Mouse (Mus musculus): Measurements from ENCODE around the gene Ppp4r3a. TPM values are rescaled to one million over a fixed set of nuclear protein-coding genes. Genes with fewer than 3 reads are reported as not detected.

Ppp4r3a gene
- total RNA-seq, 2 experiments from 2014 or later = 38.8 to 45.4 TPM

DNA sequence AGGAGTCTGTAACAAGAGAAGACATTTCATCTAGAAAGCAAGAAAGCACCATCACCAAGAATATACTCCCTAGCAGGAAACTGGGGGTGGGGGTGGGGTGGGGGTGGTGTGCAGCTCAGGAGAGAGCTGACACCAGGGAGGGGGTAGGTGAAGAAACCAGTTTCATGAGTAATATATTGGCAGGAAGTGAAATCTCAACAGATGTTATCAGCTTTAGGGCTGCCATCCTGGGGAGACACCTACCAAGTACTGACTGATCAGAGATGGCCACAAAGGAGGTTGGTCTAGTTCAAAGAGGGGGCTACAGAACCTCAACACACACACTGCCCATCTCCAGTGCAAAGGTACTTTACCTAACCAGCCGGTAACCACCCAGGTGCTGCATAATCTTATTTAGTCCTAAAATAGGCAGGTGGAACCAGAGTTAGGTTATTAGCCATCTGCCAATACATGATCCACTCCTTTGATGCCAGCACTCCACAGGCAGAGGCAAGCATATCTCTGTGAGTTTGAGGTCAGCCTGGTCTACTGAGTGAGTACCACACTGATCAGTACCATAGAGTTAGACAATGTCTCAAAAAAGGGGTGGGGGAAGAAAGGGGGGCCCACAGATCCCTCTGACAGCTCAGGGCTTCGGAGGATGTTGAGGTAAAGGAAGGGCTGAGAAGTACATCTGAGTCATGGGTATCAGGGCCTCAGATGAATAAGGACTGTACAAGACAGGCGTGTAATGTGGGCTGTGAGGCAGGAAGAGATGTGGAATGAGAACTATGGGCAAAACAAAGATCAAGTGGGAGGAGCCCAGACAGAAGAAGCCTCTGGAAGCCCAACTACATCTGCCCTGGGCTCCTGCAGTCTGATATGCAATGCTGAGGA lies 89.1 kb downstream of the Ppp4r3a start:
- DNase-seq (ENCODE audit: low spot score in 2 of 2) = no peak

GRCm38 (mm10) chr12:100993146-100993545 lies 90.4 kb downstream of the Ppp4r3a start:
- DNase-seq (ENCODE audit: low spot score in 2 of 2) = no peak

- no peak for DNase-seq (ENCODE audit: low spot score in 2 of 2)
These were observed 91.0 kb downstream of the Ppp4r3a start for GRCm38 (mm10) chr12:100992505-100992904.

DNA sequence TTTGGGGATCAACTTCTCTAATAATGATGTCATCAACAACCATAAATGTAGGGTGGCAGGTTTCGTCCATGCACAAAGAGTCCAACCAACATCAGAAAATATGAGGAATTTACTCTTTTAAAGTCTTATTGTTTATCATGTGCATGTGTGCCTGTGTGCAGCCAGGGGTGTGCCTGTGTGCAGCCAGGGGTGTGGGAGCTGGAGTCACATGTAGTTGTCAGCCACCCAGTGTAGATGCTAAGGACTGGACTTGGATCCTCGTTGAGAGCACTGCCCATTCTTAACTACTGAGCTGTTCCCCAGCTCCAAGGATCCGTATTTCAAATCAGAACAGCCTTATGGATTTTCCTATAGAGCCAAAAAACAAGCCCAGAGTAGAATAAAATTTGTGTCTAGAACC lies 92.4 kb downstream of the Ppp4r3a start:
- DNase-seq (ENCODE audit: low spot score in 2 of 2) = no peak

DNA sequence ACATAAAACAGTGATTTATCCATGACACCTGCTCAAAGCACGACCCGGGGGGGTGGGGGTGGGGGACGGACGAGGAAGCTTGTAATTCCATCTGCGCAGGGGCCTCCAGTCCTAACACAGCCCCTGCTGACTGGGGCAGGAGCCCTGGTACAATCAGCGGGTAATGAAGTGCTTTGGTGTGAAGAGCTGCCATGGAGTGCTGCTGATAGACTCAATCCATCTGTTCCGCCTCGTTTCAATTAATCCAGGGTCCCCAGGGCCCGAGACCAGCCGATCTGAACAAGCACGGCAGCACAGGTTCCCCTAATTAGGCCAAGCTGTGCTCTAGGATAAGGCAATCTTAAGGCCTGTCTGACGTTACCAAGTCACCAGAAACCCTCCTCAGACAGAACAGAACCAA lies 93.2 kb downstream of the Ppp4r3a start:
- no peak for DNase-seq (ENCODE audit: low spot score in 2 of 2)

DNA sequence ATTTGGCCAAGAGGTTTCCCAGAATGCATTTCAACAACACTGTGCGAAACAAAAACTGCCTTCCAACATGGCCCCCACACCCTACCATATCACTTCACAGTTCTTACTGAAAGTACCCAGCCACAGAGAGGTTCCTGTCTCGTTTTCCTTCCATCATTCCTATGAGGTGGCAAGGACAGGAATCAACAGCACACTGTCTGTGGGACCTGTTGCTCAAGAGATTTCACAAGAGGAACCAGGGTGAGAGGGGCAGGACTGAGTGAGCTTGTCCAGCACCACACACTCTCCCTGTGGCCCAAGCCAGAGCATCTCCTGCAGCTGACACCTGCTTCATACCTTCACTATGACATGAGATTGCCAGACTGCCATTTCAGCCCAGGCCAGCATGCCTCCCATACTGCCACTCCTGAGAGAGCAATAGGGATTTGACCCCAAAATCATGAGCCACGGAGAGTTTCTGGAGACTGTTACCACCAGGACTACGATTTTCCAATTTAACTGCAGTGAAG lies 93.7 kb downstream of the Ppp4r3a start:
- DNase-seq (ENCODE audit: low spot score in 2 of 2) = no peak

Small RNA genes lying within 50 kb of the gene (microRNA-seq; reads per million reads assigned to microRNA genes)
- gene Mir1190 = 0 reads per million in 2 experiments

Other genes with a start within 250 kb of the Ppp4r3a start
- 10 to 100 TPM; 17.4 to 17.6 TPM for gene Gpr68, start 175.5 kb downstream of the Ppp4r3a start, total RNA-seq (2021)
- 10 to 100 TPM; 43.0 to 49.7 TPM for gene Ccdc88c, start 54.6 kb downstream of the Ppp4r3a start, total RNA-seq (2021)